Mouse (Mus musculus) adrenal gland, adult 8-10 months (tissue): Measurements from ENCODE around the gene G6pc2. TPM values are rescaled to one million over a fixed set of nuclear protein-coding genes. Genes with fewer than 3 reads are reported as not detected.

ENCODE experiments used
- DNase-seq: peaks from one replicate; pipeline ENCODE4 v3.0.0; 2022
- total RNA-seq, 4 experiments: library from RNA; stranded (reverse); gene quantifications; 2 replicates each; pipeline ENCODE4 v1.2.4; 2022

The G6pc2 gene
- total RNA-seq: not detected

DNA sequence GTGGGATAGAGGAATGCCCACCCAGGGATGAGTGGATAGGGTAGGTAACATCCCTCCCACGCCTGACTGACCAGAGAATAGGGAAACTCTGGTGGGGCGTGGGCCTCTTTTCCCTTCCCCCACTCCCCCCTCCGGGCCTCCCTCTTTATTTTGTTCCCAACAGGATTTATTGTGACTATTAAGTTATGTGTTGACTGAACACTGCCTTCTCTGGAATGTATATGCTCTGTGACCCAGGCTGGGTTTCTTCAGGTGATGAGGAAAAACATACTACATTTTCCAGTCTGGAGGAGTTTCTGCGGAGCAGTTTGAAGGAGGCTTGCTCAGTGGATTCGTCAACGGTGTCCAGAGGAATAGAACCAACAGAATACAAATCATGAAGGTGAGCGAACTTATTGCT is at the start of gene G6pc2:
TSS of gene G6pc2 (plus strand) at position 301 of the 400 bp plus-strand sequence.
- no peak for DNase-seq

DNA sequence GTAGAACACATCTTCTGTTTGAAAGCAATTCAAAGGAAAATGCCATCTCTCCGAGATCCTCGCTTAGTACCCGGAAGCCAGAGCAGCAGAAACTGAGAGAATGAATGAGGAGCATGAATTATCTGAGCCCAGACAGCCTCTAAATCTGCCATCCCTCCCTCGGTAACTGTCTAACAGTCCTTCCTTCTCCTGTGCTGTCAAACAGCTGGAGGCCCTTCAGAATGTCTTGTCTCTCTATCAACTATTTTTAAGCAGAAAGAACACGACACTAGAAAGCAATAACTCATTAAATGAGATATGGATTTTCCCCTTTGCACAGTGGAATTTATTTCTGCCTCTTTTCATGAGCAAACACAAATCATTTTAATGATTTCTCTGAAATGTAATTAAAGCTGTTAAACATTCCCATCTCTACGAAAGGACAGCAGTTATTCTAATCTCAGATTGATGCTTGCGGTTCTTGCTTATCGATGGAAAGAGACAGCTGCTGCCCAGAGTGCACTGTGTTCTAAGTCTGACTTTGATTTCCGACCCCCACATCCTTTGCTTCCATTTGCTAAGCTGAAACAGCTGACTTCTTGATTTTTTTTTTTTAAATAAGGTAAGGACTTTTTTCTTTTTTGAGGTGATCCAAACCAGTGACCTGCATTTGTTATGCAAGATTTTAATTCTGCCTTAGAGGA is 40.3 kb upstream of the G6pc2 start:
- DNase-seq: no peak

- no peak for DNase-seq
Measured at GRCm38 (mm10) chr2:69175296-69175695, 35.6 kb upstream of the G6pc2 start.

GRCm38 (mm10) chr2:69179721-69180120 is 31.2 kb upstream of the G6pc2 start:
- no peak for DNase-seq

- DNase-seq: no peak
Measured at GRCm38 (mm10) chr2:69187990-69188389, 22.9 kb upstream of the G6pc2 start.

DNA sequence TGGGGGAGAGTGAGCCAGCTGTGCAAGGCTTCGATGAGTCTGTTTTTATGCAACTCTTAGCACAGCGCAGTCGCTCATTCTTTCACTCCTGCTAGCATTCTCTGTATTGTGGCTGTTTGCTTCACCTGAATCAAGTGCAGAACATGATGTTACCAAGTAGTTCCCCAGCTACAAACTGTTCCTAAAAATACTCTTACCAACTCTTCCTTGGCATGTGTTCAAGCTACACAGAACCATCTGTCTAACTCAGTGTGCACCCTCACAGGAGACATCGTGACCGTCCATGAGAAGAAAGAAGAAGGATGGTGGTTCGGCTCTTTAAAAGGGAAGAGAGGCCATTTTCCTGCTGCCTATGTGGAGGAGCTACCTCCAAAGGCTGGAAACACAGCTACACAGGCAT is 22.1 kb upstream of the G6pc2 start:
- no peak for DNase-seq

GRCm38 (mm10) chr2:69189222-69189621 is 21.7 kb upstream of the G6pc2 start:
- DNase-seq: no peak

GRCm38 (mm10) chr2:69191059-69191458 is 19.8 kb upstream of the G6pc2 start:
- DNase-seq: no peak

GRCm38 (mm10) chr2:69193555-69193954 is 17.3 kb upstream of the G6pc2 start:
- DNase-seq: no peak

GRCm38 (mm10) chr2:69205185-69205584 is 5.7 kb upstream of the G6pc2 start:
- no peak for DNase-seq

DNA sequence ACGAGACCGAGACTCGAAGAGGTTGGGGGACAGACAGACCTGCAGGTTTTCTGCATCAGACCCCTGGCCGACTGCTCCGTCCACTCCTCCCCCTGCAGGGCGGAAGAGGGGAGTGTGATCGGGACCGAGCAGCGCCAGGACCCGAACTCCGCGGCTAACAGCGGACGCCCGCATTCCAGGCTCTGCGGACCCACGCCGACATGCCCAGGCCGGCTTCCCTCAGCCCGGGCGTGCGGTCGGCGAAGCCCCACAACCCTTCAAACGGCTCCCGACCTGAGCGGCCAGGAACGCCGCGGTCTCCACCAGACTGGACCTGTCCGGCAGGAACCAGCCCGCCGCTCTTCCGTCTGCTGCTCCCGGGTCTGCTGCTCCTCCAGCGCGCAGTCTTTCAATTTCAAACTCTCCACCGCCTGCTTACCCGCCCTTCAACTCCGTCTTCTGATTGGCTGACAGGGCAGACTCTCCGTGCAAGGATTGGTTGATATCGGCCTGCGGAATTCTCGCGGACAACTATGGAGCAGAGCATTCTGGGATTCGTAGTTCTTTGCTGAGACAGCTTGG is 5.0 kb upstream of the G6pc2 start, which contains the start of gene Spc25:
TSS of gene Spc25 (minus strand) at position 404 of the 561 bp plus-strand sequence.
- DNase-seq: peak; percentile 91

DNA sequence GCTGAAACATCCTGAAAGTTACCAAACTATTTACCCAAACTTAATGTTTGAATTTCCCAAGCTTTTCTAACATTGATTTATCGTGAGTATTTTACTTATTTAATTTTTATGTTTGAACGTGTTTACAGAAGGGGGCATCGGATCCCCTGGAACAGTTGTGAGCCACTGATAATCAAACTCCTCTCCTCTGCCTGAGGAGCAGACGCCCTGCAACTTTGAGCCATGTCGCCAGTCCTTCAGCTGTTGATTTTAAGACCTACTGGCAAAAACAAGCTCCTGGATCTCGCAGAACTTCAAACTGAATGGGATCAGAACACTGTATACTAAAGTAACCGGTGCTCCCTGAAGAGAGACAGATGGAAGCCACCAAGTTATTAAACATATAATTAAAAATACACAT is 4.3 kb upstream of the G6pc2 start:
- no peak for DNase-seq

- no peak for DNase-seq
Measured at GRCm38 (mm10) chr2:69209684-69210083, 1.2 kb upstream of the G6pc2 start.

- DNase-seq: no peak
Measured at GRCm38 (mm10) chr2:69212652-69213051, 1.8 kb downstream of the G6pc2 start.

GRCm38 (mm10) chr2:69215242-69215641 is 4.4 kb downstream of the G6pc2 start:
- no peak for DNase-seq

DNA sequence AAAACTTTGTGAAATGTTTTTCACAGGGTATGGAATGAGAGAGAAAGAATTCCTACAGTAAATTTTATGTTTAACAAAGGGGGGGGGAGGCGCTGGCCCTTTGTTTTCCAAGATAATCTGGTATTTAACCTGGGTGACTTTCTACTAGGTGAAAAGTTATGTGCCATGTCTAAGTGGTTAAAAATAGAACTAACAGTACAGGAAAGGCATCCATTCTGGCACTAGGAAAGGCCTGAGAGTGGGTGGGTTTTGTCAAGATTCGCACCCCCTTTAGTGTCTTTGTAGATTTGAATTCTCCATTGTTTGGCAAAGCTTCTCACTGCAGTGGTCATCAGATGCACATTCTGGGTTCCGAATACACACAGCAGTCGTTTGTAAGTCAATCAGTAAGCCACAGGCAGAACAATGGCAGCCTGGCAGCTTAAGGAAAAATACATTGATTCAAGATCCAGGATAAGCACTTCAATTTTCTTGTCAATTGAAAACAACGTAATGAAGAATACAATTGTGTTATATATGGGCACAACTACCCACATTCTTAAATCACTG is 11.1 kb downstream of the G6pc2 start:
- no peak for DNase-seq

- DNase-seq: no peak
Measured at GRCm38 (mm10) chr2:69222815-69223214, 11.9 kb downstream of the G6pc2 start.

DNA sequence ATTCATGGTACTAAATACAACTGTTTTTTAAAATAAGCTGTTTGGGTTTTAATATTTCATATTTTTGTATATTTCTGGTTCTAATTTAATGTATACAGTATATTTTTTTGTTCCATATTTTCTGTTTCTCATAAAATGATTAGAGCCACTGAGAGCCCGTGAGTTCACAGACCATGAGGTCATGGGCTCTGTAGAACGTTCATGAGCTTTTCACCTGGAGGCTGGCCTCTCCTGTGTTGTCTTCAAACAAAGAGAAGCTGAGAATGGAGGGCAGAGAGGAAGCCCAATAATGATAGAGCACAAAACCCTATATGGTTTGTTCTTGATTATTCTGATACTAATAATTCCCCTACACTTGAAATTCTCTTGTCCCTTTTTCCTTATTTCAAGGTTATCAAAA is 13.9 kb downstream of the G6pc2 start:
- DNase-seq: no peak

- no peak for DNase-seq
Measured at GRCm38 (mm10) chr2:69226876-69227275, 16.0 kb downstream of the G6pc2 start.

GRCm38 (mm10) chr2:69228635-69229034 is 17.8 kb downstream of the G6pc2 start:
- no peak for DNase-seq

DNA sequence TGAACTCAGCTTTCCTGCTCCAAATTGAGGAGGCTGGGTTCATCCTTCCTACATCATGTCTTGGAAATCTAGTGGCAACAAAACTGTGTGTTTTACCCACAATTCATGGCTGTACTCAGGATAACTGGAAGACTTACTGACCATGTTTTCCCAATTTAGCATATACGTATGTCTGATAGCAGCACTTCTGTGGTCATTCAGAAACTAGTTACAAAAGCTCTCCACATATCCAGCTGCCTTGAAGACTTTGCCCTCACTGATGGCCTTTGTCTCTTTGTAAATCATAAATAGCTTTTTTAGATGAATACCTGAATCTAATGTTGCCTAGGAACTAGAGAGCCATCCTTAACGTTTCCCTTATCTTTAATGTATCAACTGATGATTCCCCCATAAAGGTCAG is 19.3 kb downstream of the G6pc2 start:
- no peak for DNase-seq

- DNase-seq: no peak
Measured at GRCm38 (mm10) chr2:69232101-69232500, 21.2 kb downstream of the G6pc2 start.

GRCm38 (mm10) chr2:69234976-69235678 is 24.3 kb downstream of the G6pc2 start:
- DNase-seq: no peak

DNA sequence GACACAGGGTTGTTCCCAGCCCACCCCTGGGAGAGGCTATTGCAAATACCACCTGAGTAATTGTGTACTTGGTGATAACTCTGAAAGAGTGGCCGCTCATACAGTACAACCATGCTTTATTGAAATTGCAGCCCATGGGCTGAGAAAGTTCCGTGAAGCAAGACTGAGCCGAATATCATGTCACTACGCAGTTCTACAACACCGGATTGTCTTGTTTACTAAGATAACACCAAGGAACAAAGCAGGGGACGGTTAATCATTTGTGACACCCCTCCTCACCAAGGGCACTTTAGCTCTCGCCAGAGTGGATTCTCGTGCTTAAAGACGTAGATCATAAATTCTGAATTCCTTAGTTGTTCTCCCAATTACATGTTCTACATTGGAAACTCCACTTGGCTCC is 28.4 kb downstream of the G6pc2 start:
- no peak for DNase-seq
